Mouse (Mus musculus): ENCODE data around the gene Akap13.

GRCm38 (mm10) chr7:75632941-75633340 lies 177.6 kb downstream of the Akap13 start:
- no peak for TF ChIP-seq CTCF (IDR thresholded peaks at IDR 0.05; ENCODE audit: low read depth)
- no peak for TF ChIP-seq EP300 (IDR thresholded peaks at IDR 0.05; ENCODE audit: low read depth)

Measured in heart, postnatal 0 days (tissue).